Mouse (Mus musculus): ENCODE data around the gene N4bp2. TPM values are rescaled to one million over a fixed set of nuclear protein-coding genes. Genes with fewer than 3 reads are reported as not detected.

Gene N4bp2
- polyA plus RNA-seq, 2 experiments: 31.3 to 39.1 TPM

- H3K4me3 ChIP-seq (replicated peaks; ENCODE audit: low read length): peak overlapping the region; percentile 42
- no peaks in the 10 kb centered on the region for H3K9me3 ChIP-seq (ENCODE audit: control insufficient read depth, low read length)
- no peak for TF ChIP-seq POLR2A (IDR thresholded peaks at IDR 0.05; ENCODE audit: borderline replicate concordance, extremely low read depth, insufficient read depth, insufficient read length)
- ATAC-seq (ENCODE audit: low FRiP score, low read depth) (peak; percentile 91), DNase-seq (ENCODE audit: low spot score) (peak; percentile 81)
- peak overlapping the region; percentile 52 for H3K9ac ChIP-seq (ENCODE audit: low read depth, low read length, severe bottlenecking)
- H3K4me2 ChIP-seq (replicated peaks; ENCODE audit: low read depth, low read length, severe bottlenecking): peak overlapping the region; percentile 70
- 2% methylated on average over 23 of the region's 23 CpGs for WGBS
- H3K27ac ChIP-seq (replicated peaks; ENCODE audit: low read depth, low read length): peak overlapping the region; percentile 88
- H3K4me1 ChIP-seq (ENCODE audit: control insufficient read depth, insufficient read depth, low read length): 0 out of 2 replicates have a peak, but pooled peaks cover 2% of the 10 kb centered on the region
- no peaks in the 10 kb centered on the region for H3K36me3 ChIP-seq (ENCODE audit: control insufficient read depth, insufficient read depth, low read length)
- H3K27me3 ChIP-seq (ENCODE audit: control insufficient read depth, insufficient read depth, low read length): no peaks in the 10 kb centered on the region
Measured at GRCm38 (mm10) chr5:65724311-65725054, 38.8 kb upstream of the N4bp2 start.

GRCm38 (mm10) chr5:65731173-65732007 lies 31.9 kb upstream of the N4bp2 start:
- no peaks in the 10 kb centered on the region for H3K9me3 ChIP-seq (ENCODE audit: control insufficient read depth, low read length)
- no peaks in the 10 kb centered on the region for H3K27me3 ChIP-seq (ENCODE audit: control insufficient read depth, insufficient read depth, low read length)
- no peak overlapping the region for H3K4me3 ChIP-seq (replicated peaks; ENCODE audit: low read length)
- no peak for ATAC-seq (ENCODE audit: low FRiP score, low read depth)
- DNase-seq (ENCODE audit: low spot score): no peak
- H3K4me1 ChIP-seq (ENCODE audit: control insufficient read depth, insufficient read depth, low read length): no peaks in the 10 kb centered on the region
- no peak overlapping the region for H3K4me2 ChIP-seq (replicated peaks; ENCODE audit: low read depth, low read length, severe bottlenecking)
- 68% methylated on average over 9 of the region's 9 CpGs for WGBS
- no peak for TF ChIP-seq POLR2A (IDR thresholded peaks at IDR 0.05; ENCODE audit: borderline replicate concordance, extremely low read depth, insufficient read depth, insufficient read length)
- no peaks in the 10 kb centered on the region for H3K36me3 ChIP-seq (ENCODE audit: control insufficient read depth, insufficient read depth, low read length)
- H3K27ac ChIP-seq (replicated peaks; ENCODE audit: low read depth, low read length): no peak overlapping the region
- no peak overlapping the region for H3K9ac ChIP-seq (ENCODE audit: low read depth, low read length, severe bottlenecking)

DNA sequence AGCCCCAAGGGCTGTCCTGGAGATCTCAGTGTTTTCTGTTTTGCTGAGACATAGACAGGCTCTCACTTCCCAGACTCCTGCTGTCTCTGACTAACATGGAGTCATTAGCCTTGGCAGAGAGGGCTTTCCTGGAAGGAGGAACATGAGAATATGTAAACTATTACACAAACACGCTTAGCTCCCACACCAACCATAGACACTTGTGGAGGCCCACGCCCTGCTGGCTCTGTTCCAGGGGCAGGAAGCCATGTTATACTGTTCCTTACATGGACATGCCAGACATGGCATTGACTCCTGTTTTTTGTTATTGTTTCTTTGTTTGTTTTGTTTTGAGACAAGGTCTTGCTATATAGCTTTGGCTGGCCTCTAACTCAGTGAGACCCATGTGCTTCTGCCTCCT lies 27.7 kb upstream of the N4bp2 start:
- no peak for ATAC-seq (ENCODE audit: low FRiP score, low read depth)
- Histone ChIP-seq H3K27me3 (ENCODE audit: control insufficient read depth, insufficient read depth, low read length) (no peaks in the 10 kb centered on the region), H3K36me3 (ENCODE audit: control insufficient read depth, insufficient read depth, low read length) (no peaks in the 10 kb centered on the region), H3K9me3 (ENCODE audit: control insufficient read depth, low read length) (no peaks in the 10 kb centered on the region), H3K4me3 (replicated peaks; ENCODE audit: low read length) (no peak overlapping the region), H3K4me2 (replicated peaks; ENCODE audit: low read depth, low read length, severe bottlenecking) (no peak overlapping the region), H3K9ac (ENCODE audit: low read depth, low read length, severe bottlenecking) (no peak overlapping the region), H3K27ac (replicated peaks; ENCODE audit: low read depth, low read length) (no peak overlapping the region), H3K4me1 (ENCODE audit: control insufficient read depth, insufficient read depth, low read length) (no peaks in the 10 kb centered on the region)
- no peak for DNase-seq (ENCODE audit: low spot score)
- WGBS: 87% methylated on average over 2 of the region's 2 CpGs
- no peak for TF ChIP-seq POLR2A (IDR thresholded peaks at IDR 0.05; ENCODE audit: borderline replicate concordance, extremely low read depth, insufficient read depth, insufficient read length)

DNA sequence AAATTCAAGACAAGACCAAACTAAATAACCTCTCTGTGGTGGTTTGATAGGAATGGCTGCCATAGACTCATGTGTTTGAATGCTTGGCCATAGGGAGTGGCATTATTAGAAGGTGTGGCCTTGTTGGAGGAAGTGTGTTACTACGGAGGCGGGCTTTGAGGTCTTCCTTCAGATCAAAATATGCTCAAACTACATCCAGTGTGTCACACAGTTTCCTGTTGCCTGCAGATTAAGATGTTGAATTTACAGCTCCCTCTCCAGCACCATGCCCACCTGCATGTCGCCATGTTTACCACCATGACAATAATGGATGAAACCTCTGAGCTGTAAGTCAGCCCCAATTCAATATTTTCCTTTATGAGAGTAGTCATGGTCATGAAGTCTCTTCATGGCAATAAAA lies 24.0 kb upstream of the N4bp2 start:
- no peak overlapping the region for H3K9ac ChIP-seq (ENCODE audit: low read depth, low read length, severe bottlenecking)
- WGBS: 91% methylated on average over 3 of the region's 3 CpGs
- DNase-seq (ENCODE audit: low spot score) (no peak), ATAC-seq (ENCODE audit: low FRiP score, low read depth) (no peak)
- H3K9me3 ChIP-seq (ENCODE audit: control insufficient read depth, low read length): no peaks in the 10 kb centered on the region
- H3K4me2 ChIP-seq (replicated peaks; ENCODE audit: low read depth, low read length, severe bottlenecking): no peak overlapping the region
- no peaks in the 10 kb centered on the region for H3K4me1 ChIP-seq (ENCODE audit: control insufficient read depth, insufficient read depth, low read length)
- H3K36me3 ChIP-seq (ENCODE audit: control insufficient read depth, insufficient read depth, low read length): no peaks in the 10 kb centered on the region
- H3K27me3 ChIP-seq (ENCODE audit: control insufficient read depth, insufficient read depth, low read length): no peaks in the 10 kb centered on the region
- H3K27ac ChIP-seq (replicated peaks; ENCODE audit: low read depth, low read length): no peak overlapping the region
- no peak overlapping the region for H3K4me3 ChIP-seq (replicated peaks; ENCODE audit: low read length)
- TF ChIP-seq POLR2A (IDR thresholded peaks at IDR 0.05; ENCODE audit: borderline replicate concordance, extremely low read depth, insufficient read depth, insufficient read length): no peak

- ATAC-seq (ENCODE audit: low FRiP score, low read depth): no peak
- no peak overlapping the region for H3K4me3 ChIP-seq (replicated peaks; ENCODE audit: low read length)
- 36% methylated on average over 4 of the region's 5 CpGs for WGBS
Measured at GRCm38 (mm10) chr5:65746908-65747307, 16.4 kb upstream of the N4bp2 start.

More at GRCm38 (mm10) chr5:65746908-65747307, 16.4 kb upstream of the N4bp2 start:
- no peaks in the 10 kb centered on the region for H3K27me3 ChIP-seq (ENCODE audit: control insufficient read depth, insufficient read depth, low read length)
- no peak for DNase-seq (ENCODE audit: low spot score)
- H3K9ac ChIP-seq (ENCODE audit: low read depth, low read length, severe bottlenecking): no peak overlapping the region
- TF ChIP-seq POLR2A (IDR thresholded peaks at IDR 0.05; ENCODE audit: borderline replicate concordance, extremely low read depth, insufficient read depth, insufficient read length): no peak
- H3K9me3 ChIP-seq (ENCODE audit: control insufficient read depth, low read length): no peaks in the 10 kb centered on the region
- H3K27ac ChIP-seq (replicated peaks; ENCODE audit: low read depth, low read length): no peak overlapping the region
- H3K4me1 ChIP-seq (ENCODE audit: control insufficient read depth, insufficient read depth, low read length): no peaks in the 10 kb centered on the region
- no peaks in the 10 kb centered on the region for H3K36me3 ChIP-seq (ENCODE audit: control insufficient read depth, insufficient read depth, low read length)
- H3K4me2 ChIP-seq (replicated peaks; ENCODE audit: low read depth, low read length, severe bottlenecking): no peak overlapping the region

All from limb, embryonic 14.5 days (tissue).